Comparison of ENCODE assay signal across 8 mouse cellular contexts in the genomic region with DNA sequence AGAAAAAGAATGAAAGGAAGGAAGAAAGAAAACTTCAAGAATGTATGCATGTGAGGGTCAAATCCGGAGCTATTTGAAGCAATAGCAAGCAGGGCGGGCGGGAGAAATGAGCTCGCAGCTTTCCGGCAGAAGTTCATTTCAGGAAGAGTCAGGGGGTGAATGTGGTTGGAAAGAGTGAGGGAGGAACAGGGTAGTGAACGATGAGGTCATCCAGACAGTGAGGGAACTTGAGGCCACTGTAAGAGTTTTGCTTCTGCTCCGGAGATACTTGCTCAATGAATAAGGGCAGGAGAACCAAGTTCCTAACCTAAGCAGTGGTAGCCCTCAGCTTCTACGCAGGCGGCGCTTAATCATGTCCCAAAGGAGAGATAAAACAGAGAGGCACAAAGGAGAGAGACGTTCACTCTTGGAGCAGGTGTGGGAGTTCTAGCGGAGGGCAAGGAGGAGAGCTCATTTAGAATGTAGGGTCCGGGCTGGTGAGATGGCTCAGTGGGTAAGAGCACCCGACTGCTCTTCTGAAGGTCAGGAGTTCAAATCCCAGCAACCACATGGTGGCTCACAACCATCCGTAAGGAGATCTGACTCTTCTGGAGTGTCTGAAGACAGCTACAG. TPM values are rescaled to one million over a fixed set of nuclear protein-coding genes. Genes with fewer than 3 reads are reported as not detected.
DNase-seq lines count a peak whose midpoint lies in the region; ATAC-seq lines count a peak whose summit lies in the region.

No protein-coding gene starts in this region.

- no peak for ATAC-seq in kidney, embryonic 16.5 days (ENCODE audit: low FRiP score, low TSS enrichment)
- ATAC-seq in heart, embryonic 15.5 days (replicated peaks; ENCODE audit: insufficient number of reproducible peaks, insufficient read depth, low FRiP score, low read depth), result no peak
- no peak for ATAC-seq in midbrain, embryonic 15.5 days (replicated peaks)

- no peaks in the 10 kb centered on the region for H3K36me3 ChIP-seq in kidney, embryonic 16.5 days (ENCODE audit: insufficient read depth, low read length)
- H3K36me3 ChIP-seq in heart, embryonic 15.5 days, result no peaks in the 10 kb centered on the region
- no peaks in the 10 kb centered on the region for H3K36me3 ChIP-seq in midbrain, embryonic 15.5 days (replicated peaks)

- H3K27ac ChIP-seq in kidney, embryonic 16.5 days (ENCODE audit: low read length), result peak overlapping the region; percentile 90
- peak overlapping the region; percentile 81 for H3K27ac ChIP-seq in heart, embryonic 15.5 days
- 0 out of 2 replicates have a peak overlapping the region, but pooled peaks have one; percentile 82 for H3K27ac ChIP-seq in midbrain, embryonic 15.5 days

- H3K4me2 ChIP-seq in kidney, embryonic 16.5 days (replicated peaks; ENCODE audit: low read depth, low read length), result peak overlapping the region; percentile 45; the same call in 1 of the 2 replicates
- H3K4me2 ChIP-seq in heart, embryonic 15.5 days, result peak overlapping the region; percentile 36; the same call in 1 of the 2 replicates
- H3K4me2 ChIP-seq in midbrain, embryonic 15.5 days, result no peak overlapping the region

- H3K9ac ChIP-seq in kidney, embryonic 16.5 days (replicated peaks; ENCODE audit: low read length), result 0 out of 2 replicates have a peak overlapping the region, but pooled peaks have one; percentile 4
- no peak overlapping the region for H3K9ac ChIP-seq in heart, embryonic 15.5 days
- no peak overlapping the region for H3K9ac ChIP-seq in midbrain, embryonic 15.5 days

- 27% methylated on average over 15 of the region's 15 CpGs for WGBS in kidney, embryonic 16.5 days
- 19% methylated on average over 15 of the region's 15 CpGs for whole genome bisulfite sequencing in heart, embryonic 15.5 days
- WGBS in midbrain, embryonic 15.5 days, result 42% methylated on average over 15 of the region's 15 CpGs

- DNase-seq in kidney, adult 11 months, result no peak
- peak; percentile 80 for DNase-seq in adipocyte (ENCODE audit: low spot score)
- no peak for DNase-seq in left cerebral cortex, adult 11 months (ENCODE audit: low spot score)
- no peak for DNase-seq in layer of hippocampus, adult 8-10 months (ENCODE audit: low spot score in 2 of 2)
- no peak for DNase-seq in layer of hippocampus, postnatal 14 days (ENCODE audit: low spot score in 2 of 2)

- no peaks in the 10 kb centered on the region for H3K9me3 ChIP-seq in kidney, embryonic 16.5 days (ENCODE audit: low read length)
- H3K9me3 ChIP-seq in heart, embryonic 15.5 days (replicated peaks), result no peaks in the 10 kb centered on the region
- no peaks in the 10 kb centered on the region for H3K9me3 ChIP-seq in midbrain, embryonic 15.5 days

- H3K4me3 ChIP-seq in kidney, embryonic 16.5 days (ENCODE audit: low read length), result no peak overlapping the region
- no peak overlapping the region for H3K4me3 ChIP-seq in heart, embryonic 15.5 days
- no peak overlapping the region for H3K4me3 ChIP-seq in midbrain, embryonic 15.5 days

- H3K4me1 ChIP-seq in kidney, embryonic 16.5 days (ENCODE audit: insufficient read depth, low read length), result peaks cover 91% of the 10 kb centered on the region
- H3K4me1 ChIP-seq in heart, embryonic 15.5 days (replicated peaks), result peaks cover 79% of the 10 kb centered on the region
- peaks cover 66% of the 10 kb centered on the region for H3K4me1 ChIP-seq in midbrain, embryonic 15.5 days

- H3K27me3 ChIP-seq in kidney, embryonic 16.5 days (ENCODE audit: insufficient read depth, low read length), result no peaks in the 10 kb centered on the region
- no peaks in the 10 kb centered on the region for H3K27me3 ChIP-seq in heart, embryonic 15.5 days
- H3K27me3 ChIP-seq in midbrain, embryonic 15.5 days (replicated peaks), result no peaks in the 10 kb centered on the region

RNA-seq across cellular contexts. Expression of a gene that starts 21.0 kb away (rescaled TPM):
- 22.2 and 26.0 TPM in 2 replicates for polyA plus RNA-seq in kidney, embryonic 16.5 days (2015; fragmentation: Nextera tagmentation; extraction: Ambion mirVana)
- 15.9 and 19.2 TPM in 2 replicates for polyA plus RNA-seq in heart, embryonic 15.5 days (2015; fragmentation: Nextera tagmentation; extraction: Ambion mirVana)
- polyA plus RNA-seq in midbrain, embryonic 15.5 days (2015; fragmentation: Nextera tagmentation; extraction: Ambion mirVana), result 29.9 and 30.5 TPM in 2 replicates
- total RNA-seq in layer of hippocampus, adult 8-10 months (2022), result 10 to 100 TPM; 91.0 to 98.4 (median 93.7) TPM
- total RNA-seq in layer of hippocampus, postnatal 14 days (2021), result 100 to 1,000 TPM in 1 of 2 experiments, 10 to 100 TPM in 1; 98.9 to 110 TPM

RNA-seq across cellular contexts. Expression of a gene that starts 50.5 kb away (rescaled TPM):
- 142 and 148 TPM in 2 replicates for polyA plus RNA-seq in kidney, embryonic 16.5 days (2015; fragmentation: Nextera tagmentation; extraction: Ambion mirVana)
- 86.9 and 91.8 TPM in 2 replicates for polyA plus RNA-seq in heart, embryonic 15.5 days (2015; fragmentation: Nextera tagmentation; extraction: Ambion mirVana)
- 209 and 210 TPM in 2 replicates for polyA plus RNA-seq in midbrain, embryonic 15.5 days (2015; fragmentation: Nextera tagmentation; extraction: Ambion mirVana)
- total RNA-seq in layer of hippocampus, adult 8-10 months (2022), result 100 to 1,000 TPM in 2 of 4 experiments, 10 to 100 TPM in 2; 85.9 to 125 (median 103) TPM
- total RNA-seq in layer of hippocampus, postnatal 14 days (2021), result 100 to 1,000 TPM; 111 to 121 TPM

RNA-seq across cellular contexts. Expression of a gene that starts 50.6 kb away (rescaled TPM):
- polyA plus RNA-seq in kidney, embryonic 16.5 days (2015; fragmentation: Nextera tagmentation; extraction: Ambion mirVana), result 39.4 and 41.1 TPM in 2 replicates
- polyA plus RNA-seq in heart, embryonic 15.5 days (2015; fragmentation: Nextera tagmentation; extraction: Ambion mirVana), result 8.8 and 10.9 TPM in 2 replicates
- polyA plus RNA-seq in midbrain, embryonic 15.5 days (2015; fragmentation: Nextera tagmentation; extraction: Ambion mirVana), result 10.5 and 11.7 TPM in 2 replicates
- 1 to 10 TPM; 7.3 to 9.2 (median 7.5) TPM for total RNA-seq in layer of hippocampus, adult 8-10 months (2022)
- 1 to 10 TPM; 8.2 to 8.3 TPM for total RNA-seq in layer of hippocampus, postnatal 14 days (2021)
